Mouse (Mus musculus): ENCODE measurements around the gene Usp17la.
"Not testable (repeated sequence)": the region's sequence is repeated elsewhere in the genome, so short reads cannot be mapped to it uniquely, and the experiment has no call there.

The Usp17la gene

DNA sequence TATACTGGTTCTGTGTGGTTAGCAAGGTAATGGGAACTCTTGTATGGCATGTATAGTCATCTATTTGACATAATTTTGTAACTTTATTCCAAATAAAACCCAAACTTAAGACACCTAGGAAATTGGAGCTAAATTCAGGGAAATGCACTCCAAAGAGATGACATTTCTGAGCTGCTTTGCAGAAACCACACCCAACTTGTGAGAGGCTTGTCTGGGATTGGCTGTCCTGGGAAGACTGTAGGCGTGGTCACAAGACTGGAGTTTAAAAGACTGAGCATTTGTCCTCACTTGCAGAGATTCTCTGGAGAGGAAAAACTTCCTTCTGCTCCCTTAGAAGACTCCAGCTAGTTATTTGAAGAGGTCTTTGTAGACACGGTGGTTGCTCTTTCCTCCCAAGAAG lies at the start of gene Usp17la:
TSS of gene Usp17la (plus strand) at position 301 of the 400 bp plus-strand sequence.
- not testable (repeated sequence) for DNase-seq (ENCODE audit: low read depth, low spot score)

DNA sequence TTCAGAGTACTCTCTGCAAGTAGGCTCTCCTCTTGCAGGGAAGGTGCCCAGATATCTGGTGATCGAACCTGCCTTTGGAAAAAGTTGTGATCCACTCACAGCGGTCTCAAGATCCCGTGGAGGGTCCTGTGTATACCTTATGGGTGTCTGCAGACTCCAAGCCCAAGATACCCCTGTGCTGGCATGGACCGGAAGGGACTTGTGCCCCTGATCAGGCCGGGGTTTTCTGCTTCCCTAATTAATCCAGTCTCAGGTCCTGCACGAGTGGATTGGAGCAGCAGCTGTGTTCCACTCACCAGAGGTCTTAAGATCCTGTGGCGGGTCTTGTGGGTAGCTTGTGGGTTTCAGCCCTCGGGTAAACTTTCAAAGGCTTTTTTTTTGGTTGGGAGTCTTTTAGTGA lies 46.5 kb upstream of the Usp17la start:
- DNase-seq (ENCODE audit: low read depth, low spot score): not testable (repeated sequence)

DNA sequence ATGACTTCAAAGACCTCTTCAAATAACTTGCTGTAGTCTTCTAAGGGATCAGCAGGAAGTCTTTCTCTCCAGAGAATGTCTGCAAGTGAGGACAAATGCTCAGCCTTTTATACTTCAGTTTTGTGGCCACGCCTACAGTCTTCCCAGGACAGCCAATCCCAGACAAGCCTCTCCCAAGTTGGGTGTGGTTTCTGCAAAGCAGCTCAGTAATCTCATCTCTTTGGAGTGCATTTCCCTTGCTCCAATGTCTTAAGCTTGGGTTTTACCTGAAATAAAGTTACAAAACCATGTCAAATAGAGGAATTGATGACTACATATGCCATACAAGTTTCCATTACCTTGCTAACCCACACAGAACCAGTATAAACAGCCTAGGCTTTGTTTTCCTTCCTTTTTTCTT lies 14.3 kb upstream of the Usp17la start, which contains the start of gene Usp17lb:
TSS of gene Usp17lb (minus strand) at position 101 of the 400 bp plus-strand sequence.
- DNase-seq (ENCODE audit: low read depth, low spot score): no peak

DNA sequence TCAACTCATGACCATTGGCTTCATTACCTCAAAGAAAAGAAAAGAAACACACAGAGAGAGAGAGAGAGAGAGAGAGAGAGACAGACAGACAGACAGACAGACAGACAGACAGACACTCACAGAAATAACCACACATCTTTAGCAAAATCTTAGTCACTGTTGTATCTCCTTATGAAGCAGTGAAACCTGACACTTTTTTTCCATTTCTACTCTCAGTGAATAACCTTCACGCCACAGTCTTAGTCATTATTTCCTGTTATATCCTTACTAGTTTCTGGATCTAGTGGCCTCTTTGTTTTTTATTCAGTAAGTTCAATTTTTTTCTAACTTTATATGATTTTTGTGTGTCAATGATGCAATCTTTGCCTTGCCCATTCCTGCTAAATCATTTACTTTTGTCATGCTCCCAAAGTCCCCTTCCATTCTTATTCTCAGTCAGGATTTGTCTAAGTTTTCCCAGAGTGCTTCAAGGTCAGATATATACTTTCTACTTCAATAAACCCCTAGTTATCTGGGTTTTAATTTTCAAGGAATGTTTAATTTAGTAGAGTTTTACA lies 13.0 kb upstream of the Usp17la start:
- DNase-seq (ENCODE audit: low read depth, low spot score): no peak

DNA sequence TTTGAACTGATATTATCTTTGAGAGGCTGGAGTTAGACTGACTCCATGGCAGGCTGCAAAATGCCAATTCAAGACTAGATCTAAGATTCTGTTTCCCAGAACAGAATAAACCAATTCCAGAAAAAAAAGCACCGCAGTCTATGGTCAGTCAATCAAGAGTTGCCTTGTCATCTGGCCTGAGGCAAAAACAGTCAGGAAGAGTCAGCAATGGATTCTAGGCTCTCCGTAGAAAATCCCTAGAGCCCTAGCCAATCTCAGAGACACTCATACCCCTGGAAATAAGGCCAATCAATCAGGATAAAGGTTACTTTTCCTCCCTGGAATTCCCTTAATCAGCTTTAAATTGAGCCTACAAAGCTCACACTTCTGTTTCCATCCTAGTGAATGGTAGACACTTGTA lies 5.3 kb upstream of the Usp17la start:
- DNase-seq (ENCODE audit: low read depth, low spot score): not testable (repeated sequence)

DNA sequence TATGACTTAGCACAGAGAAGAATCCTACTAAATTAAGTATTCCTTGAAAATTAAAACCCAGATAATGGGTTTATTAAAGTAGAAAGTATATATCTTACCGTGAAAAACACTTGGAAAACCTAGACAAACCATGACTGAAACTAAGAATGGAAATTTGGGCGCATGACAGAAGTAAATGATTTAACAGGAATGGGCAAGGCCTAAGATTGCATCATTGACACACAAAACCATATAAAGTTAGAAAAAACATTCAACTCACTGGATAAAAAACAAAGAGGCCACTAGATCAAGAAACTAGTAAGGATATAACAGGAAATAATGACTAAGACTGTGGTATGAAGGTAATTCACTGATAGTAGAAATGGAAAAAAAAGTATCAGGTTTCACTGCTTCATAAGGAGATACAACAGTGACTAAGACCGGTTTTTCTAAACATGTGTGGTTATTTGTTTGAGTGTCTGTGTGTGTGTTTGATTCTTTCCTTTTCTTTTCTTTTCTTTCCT lies 1.5 kb upstream of the Usp17la start:
- no peak for DNase-seq (ENCODE audit: low read depth, low spot score)

DNA sequence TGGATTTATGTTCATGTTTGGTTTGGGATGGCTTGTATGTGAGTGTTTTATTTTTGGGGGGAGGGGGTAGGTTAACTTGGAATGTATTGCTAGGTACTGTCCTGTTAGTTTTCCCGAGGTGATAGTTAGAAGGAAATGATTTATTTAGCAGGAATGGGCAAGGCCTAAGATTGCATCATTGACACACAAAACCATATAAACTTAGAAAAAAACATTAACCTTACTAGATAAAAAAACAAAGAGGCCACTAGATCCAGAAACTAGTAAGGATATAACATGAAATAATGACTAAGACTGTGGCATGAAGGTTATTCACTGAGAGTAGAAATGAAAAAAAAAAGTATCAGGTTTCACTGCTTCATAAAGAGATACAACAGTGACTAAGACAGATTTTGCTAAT lies 874 bp downstream of the Usp17la start:
- no peak for DNase-seq (ENCODE audit: low read depth, low spot score)

DNA sequence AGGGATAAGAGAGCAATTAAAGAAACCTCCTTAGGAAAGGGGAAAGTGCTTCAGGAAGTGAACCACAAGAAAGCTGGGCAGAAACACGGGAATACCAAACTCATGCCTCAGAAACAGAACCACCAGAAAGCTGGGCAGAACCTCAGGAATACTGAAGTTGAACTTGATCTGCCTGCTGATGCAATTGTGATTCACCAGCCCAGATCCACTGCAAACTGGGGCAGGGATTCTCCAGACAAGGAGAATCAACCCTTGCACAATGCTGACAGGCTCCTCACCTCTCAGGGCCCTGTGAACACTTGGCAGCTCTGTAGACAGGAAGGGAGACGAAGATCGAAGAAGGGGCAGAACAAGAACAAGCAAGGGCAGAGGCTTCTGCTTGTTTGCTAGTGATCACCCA lies 4.6 kb downstream of the Usp17la start:
- no peak for DNase-seq (ENCODE audit: low read depth, low spot score)

DNA sequence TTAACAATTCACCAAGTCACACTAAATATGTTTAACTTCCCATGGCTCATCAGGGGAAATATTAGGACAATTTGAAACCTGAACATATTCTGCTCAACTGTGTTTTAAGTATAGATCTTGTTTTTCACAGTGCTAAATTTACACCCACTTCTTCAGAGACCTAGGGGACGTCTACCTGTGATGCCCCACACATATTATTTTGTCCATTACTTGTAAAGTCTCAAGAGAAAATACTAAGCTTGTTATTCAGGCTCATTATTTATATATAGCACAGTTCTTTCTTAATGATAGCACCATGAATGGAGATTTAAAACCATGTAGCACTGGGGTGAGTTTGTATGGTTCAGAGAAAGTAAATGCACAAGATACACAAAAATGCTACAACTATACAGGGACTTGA lies 20.9 kb downstream of the Usp17la start, which contains the start of gene Olfr665:
TSS of gene Olfr665 (plus strand) at position 301 of the 400 bp plus-strand sequence.
- DNase-seq (ENCODE audit: low read depth, low spot score): no peak

DNA sequence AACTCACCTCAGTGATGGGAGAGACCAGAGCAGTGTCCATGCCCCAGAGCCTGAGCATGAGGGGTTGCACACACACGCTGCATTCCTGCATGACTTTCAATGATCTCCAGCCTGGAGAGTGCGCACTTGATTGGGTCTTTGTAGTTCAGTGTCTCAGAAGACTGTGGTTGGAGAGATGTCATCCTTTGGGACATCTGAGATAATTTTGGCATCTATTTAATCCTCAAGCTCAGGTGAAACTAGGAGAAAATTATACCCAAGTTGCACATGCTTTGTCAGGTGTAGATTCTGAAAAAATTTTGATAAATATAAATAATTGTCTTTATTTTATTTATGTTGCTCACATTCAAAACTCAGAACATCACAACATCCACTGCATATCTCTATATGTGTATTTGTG lies 39.0 kb downstream of the Usp17la start, which contains the start of gene Olfr666:
TSS of gene Olfr666 (minus strand) at position 101 of the 400 bp plus-strand sequence.
- DNase-seq (ENCODE audit: low read depth, low spot score): no peak

Data from CD4-positive helper T cell, adult 2 months (primary cell).